Mouse (Mus musculus) kidney, postnatal 4 days (tissue): ENCODE measurements around the gene Spef1.

Experiments used
- DNase-seq, 2 experiments: peaks; one replicate each; pipeline ENCODE4 v3.0.0; 2021; ENCODE audit warnings: mixed read lengths in 2 of 2

The Spef1 gene

GRCm38 (mm10) chr2:131205521-131206182 is 18.6 kb upstream of the Spef1 start:
- DNase-seq = no peak

- peak; percentile 91 to 95 for DNase-seq
Observed at GRCm38 (mm10) chr2:131204410-131204981, 17.4 kb upstream of the Spef1 start.

- no peak for DNase-seq
Observed at GRCm38 (mm10) chr2:131203816-131204409, 16.8 kb upstream of the Spef1 start.

- no peak for DNase-seq
Observed at GRCm38 (mm10) chr2:131201262-131201661, 14.2 kb upstream of the Spef1 start.

GRCm38 (mm10) chr2:131200710-131201109 is 13.6 kb upstream of the Spef1 start:
- DNase-seq = no peak

- DNase-seq = no peak
Observed at GRCm38 (mm10) chr2:131196606-131197316, 9.7 kb upstream of the Spef1 start.

GRCm38 (mm10) chr2:131191005-131191390 is 3.9 kb upstream of the Spef1 start:
- DNase-seq = no peak

- peak; percentile 71 to 78 for DNase-seq
Observed at GRCm38 (mm10) chr2:131190344-131191004, 3.4 kb upstream of the Spef1 start.

- DNase-seq = no peak
Observed at GRCm38 (mm10) chr2:131189521-131190309, 2.6 kb upstream of the Spef1 start.

- no peak for DNase-seq
Observed at GRCm38 (mm10) chr2:131188311-131188710, 1.2 kb upstream of the Spef1 start.

- no peak for DNase-seq
Observed at GRCm38 (mm10) chr2:131187602-131187922, 480 bp upstream of the Spef1 start.

- no peak for DNase-seq
Observed at GRCm38 (mm10) chr2:131186343-131186742, 739 bp downstream of the Spef1 start.

GRCm38 (mm10) chr2:131179990-131180587 is 7.0 kb downstream of the Spef1 start, which contains the start of gene Cenpb:
Gene Cenpb (minus strand): TSS chr2:131180067.
- DNase-seq = peak; percentile 87 to 93

- peak; percentile 70 to 84 for DNase-seq
Observed at GRCm38 (mm10) chr2:131179246-131179886, 7.7 kb downstream of the Spef1 start.

GRCm38 (mm10) chr2:131178828-131179245 is 8.2 kb downstream of the Spef1 start:
- no peak for DNase-seq

- DNase-seq = no peak
Observed at GRCm38 (mm10) chr2:131177932-131178331, 9.2 kb downstream of the Spef1 start.

- DNase-seq = peak; percentile 54 to 74
Observed at GRCm38 (mm10) chr2:131176491-131176890, 10.6 kb downstream of the Spef1 start.

GRCm38 (mm10) chr2:131175945-131176309 is 11.2 kb downstream of the Spef1 start:
- no peak for DNase-seq

- DNase-seq = no peak
Observed at GRCm38 (mm10) chr2:131175286-131175944, 11.7 kb downstream of the Spef1 start.

GRCm38 (mm10) chr2:131174700-131175099 is 12.4 kb downstream of the Spef1 start:
- peak; percentile 52 to 66 for DNase-seq

- no peak for DNase-seq
Observed at GRCm38 (mm10) chr2:131172322-131172721, 14.8 kb downstream of the Spef1 start.
